Mouse (Mus musculus): ENCODE results near the gene S1pr2.
"Not testable (repeated sequence)": the region's sequence is repeated elsewhere in the genome, so short reads cannot be mapped to it uniquely, and the experiment has no call there.

S1pr2 gene

DNA sequence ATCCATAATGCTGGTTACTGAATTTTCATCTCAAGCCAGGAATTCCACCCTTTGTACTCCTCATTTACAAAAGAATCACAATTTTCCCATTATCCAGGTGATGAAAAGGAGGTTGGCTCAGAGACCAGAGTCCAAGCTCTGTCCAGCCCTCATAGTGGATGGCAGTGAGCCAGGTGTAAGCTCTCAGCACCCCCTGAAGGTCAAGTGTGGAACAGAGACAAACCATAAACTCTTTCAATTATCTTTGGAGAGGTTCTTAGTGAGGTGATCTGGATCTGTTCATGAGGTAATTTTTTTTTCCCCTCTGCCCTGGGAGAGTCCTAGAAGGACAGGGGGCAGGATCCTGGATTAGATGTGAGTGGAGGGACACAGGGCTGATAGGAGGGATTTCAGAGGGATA lies 24.2 kb upstream of the S1pr2 start:
- DNase-seq, result peak in 1 of 2 experiments; percentile 51

DNA sequence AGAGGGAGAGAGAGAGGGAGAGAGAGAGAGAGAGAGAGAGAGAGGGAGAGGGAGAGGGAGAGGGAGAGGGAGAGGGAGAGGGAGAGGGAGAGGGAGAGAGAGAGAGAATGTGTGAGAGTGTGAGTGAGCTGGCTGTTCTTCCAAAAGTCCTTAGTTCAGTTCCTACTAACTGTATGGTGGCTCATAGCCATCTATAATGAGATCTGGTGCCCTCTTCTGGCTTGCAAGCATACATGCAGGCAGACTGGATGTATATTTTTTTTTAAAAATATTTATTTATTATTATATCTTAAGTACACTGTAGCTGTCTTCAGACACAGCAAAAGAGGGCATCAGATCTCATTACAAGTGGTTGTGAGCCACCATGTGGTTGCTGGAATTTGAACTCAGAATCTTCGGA lies 21.8 kb upstream of the S1pr2 start:
- DNase-seq, result not testable (repeated sequence)

DNA sequence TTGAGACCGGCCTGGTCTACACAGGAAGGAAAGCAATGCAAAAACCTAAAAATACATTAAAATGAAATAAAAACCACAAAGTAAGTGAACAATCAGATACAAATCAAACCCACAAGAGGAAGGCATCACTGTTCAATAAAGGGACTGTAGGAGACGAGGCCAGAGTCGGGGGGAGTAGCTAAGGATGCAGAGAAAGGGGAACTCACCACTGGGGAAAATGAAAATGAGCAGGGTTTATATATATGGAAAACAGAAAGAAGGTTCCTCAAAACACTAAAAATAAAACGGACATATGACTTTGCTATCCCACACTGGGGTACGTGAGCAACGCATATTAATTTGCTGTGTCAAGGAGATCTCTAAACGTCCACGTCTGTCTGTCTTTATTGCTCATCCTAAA lies 20.5 kb upstream of the S1pr2 start:
- DNase-seq, result no peak

DNA sequence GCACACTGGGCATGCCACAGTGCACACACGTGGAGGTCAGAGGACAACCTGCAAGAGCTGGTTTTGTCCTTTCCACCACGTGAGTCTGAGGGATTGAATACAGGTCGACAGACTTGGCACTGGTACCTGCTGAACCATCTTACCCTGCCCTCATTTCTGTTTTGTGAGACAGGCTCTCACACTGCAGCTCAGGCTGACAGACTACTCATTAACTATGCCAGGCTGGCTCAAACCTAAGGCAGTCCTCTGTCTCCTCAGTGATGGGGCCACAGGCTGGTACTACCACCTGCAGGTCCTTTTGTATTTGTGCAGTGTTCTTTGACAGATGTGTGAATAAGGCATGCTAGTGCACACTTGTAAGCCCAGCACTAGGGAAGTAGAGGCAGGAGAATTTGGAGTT lies 18.5 kb upstream of the S1pr2 start:
- DNase-seq, result no peak

DNA sequence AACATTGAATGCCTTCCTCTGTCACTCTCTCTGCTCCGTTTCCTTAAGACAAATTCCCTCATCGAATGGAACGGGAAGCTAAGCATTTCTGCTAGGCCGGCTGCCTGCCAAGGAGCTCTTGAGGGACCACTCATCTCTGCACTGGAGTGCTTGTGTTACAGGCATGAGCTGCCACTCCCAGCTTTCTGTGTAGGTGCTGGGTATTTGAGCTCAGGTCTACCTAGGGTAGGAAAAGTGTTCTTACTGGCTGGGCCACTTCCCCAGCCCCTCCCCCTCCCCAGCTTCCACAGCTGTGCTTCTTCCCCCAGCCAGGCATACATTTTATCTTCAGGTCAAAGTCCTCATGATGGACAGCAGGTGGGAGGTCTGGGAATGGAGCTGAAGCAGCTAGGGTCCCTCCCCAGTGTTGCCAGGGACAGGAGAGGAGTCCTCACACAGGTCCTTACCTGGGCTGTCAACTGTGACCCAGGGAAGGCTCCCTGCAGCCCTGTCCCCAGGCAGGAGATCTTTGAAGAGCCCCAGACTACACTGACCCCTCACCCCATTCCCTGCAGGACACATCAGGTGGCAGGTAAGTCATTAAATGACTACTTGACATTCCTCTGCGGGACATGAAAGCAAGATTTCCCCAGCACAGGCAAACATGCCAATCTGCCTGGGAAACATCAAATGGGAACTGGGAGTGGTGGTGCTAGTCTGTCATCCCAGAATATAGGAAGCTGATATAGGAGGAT lies 16.8 kb upstream of the S1pr2 start:
- peak; percentile 85 to 93 for DNase-seq

DNA sequence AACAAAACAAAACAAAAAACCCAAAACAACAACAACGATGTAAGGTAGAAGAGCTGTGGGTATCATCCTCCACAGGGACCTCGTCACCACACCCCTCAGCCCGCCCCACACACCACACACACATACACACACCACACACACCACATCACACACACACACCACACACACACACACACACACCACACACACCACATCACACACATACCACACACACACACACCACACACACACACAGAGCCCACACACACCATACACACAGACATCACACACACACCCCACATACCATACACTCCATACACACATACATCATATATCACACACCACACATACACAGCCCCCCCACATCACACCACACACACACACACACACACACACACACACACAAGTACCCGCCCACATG lies 15.0 kb upstream of the S1pr2 start:
- DNase-seq, result no peak

DNA sequence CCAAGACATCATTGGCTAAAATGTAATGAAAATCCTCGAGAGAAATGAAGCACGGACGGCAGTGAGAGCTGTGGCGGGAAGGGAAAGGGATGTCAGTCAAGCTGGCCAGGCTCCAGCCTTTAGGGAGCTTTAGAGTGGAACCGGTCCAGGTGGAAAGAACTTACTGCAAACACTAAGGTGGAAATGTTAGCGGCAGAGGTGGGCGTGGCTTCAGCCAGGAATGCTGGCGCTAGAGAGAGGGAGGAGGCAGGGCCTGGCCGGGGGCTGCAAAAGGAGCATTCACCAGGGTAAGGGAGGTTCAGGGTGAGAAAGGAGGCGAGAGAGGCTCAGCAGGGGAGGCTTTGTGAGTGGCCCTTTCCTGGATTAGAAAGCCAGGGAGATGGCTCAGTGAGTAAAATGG lies 14.3 kb upstream of the S1pr2 start:
- peak; percentile 74 to 86 for DNase-seq

DNA sequence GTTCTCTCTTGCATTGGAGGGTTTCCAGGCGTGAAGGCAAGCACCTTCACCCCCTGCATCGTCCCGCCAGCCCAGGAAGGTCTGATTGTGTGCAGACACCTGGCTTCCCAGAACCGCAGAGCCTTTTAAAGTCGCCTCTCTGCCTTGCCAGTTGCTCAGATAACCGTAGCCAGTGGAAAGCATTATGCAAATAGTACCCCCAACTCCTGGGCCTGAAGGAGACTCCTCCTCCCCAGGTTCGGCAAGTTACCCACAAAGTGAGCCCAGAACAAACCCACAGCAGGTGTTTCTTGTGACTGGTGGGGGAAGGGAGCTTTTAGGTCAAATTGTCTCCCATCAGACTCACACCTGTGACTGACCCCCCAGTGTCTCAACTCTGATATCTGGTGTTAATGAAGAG lies 11.4 kb upstream of the S1pr2 start:
- DNase-seq, result no peak

DNA sequence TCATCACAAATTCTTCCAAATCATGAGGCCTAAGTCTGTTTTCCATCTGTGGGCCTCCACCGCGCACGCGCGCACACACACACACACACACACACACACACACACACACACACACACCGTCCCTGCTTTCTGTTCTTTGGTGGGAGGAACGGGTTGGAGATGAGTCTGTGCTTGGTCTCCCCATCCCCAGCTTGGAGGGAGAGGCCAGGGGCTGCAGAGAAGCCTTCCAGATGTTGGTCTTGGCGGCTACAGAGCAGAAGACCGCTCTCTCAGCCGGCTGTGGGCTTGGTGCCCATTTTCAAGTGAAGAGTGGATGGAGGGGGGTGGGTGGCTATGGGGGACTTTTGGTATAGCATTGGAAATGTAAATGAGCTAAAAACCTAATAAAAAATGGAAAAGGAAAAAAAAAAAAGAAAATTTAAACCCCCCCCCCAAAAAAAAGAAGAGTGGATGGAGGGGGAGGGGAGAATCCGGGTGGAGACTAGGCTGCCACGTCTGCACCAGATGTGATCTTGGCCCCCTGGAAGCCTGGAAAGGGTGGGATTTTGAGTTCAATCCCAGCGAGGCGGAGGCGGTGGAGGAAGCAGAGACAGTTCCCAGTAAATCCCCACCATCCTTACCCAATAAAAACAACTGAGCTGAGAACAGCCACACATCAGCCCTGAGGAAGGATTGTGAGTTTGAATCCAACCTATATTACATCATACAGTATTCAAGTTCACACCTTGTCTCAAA lies 10.5 kb upstream of the S1pr2 start:
- peak; percentile 56 to 88 for DNase-seq

DNA sequence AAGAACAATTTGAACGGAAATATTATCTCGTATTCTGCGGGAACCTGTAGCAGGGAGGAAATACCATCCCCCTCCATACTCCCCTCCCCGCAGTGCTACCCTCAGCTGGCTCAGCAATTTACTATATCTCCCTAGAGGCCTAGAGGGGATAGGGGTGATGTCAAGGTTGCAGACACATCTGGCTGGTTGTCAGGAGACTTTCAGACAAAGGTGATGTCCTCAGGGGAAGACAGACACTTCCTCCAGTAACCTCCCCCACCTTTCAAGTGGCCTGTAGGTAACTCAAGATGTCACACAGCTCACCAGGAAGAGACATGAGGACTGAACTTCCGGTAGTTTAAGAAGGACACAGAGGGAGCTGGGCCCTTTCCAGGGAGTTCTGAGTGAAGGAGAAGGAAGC lies 6.6 kb upstream of the S1pr2 start:
- DNase-seq, result no peak

DNA sequence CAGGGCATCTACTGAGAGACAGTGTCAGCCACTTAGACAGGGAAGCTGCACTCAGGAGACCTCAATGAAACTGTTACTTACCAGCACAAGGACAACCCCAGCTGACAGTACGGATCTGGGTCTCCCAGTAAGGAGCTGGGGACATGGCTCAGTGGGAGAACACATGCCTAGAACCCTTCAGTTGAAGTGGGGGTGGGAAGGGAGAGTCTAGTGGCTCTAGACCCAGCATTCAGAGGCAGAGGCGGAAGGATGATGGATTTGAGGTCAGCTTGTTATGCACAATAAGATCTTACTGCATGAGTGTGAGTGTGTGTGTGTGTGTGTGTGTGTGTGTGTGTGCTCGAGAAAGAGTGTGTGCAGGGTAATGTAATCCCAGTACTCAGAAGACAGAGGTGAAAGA lies 5.6 kb upstream of the S1pr2 start:
- DNase-seq, result no peak

DNA sequence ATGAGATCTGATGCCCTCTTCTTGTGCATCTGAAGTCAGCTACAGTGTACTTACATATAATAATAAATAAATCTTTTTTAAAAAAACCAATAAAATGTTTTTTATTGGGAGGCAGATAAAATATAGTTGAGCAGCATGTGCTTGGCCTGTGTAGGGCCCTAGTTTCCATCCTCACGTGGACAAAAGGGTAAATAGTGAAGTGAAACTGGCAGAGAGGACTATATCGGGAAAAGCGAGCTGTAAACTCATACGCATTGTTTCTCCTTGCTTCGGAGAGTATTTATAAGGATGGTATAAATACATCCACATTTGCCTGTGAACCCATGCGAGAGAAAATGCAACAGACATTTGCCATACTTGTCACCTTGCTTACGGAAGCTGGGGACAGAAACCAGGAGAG lies 3.2 kb upstream of the S1pr2 start:
- DNase-seq, result no peak

DNA sequence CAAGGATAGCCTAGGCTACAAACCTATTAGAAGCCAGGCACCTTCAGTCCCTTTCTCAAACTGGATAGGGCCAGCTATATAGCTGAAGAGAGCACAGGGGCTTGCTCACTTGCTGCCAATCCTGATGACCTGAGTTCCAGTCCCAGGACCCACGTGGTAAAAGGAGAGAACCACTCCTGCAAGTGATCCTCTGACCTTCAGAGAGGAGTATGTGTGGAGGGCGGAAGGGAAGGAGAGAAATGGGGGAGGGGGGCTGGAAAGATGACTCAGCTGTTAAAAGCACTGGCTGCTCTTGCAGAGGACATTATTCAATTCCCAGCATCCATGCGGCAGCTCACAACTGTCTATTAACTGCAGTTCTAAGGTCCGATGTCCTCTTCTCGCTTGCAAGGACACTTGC lies 2.6 kb upstream of the S1pr2 start:
- no peak for DNase-seq

DNA sequence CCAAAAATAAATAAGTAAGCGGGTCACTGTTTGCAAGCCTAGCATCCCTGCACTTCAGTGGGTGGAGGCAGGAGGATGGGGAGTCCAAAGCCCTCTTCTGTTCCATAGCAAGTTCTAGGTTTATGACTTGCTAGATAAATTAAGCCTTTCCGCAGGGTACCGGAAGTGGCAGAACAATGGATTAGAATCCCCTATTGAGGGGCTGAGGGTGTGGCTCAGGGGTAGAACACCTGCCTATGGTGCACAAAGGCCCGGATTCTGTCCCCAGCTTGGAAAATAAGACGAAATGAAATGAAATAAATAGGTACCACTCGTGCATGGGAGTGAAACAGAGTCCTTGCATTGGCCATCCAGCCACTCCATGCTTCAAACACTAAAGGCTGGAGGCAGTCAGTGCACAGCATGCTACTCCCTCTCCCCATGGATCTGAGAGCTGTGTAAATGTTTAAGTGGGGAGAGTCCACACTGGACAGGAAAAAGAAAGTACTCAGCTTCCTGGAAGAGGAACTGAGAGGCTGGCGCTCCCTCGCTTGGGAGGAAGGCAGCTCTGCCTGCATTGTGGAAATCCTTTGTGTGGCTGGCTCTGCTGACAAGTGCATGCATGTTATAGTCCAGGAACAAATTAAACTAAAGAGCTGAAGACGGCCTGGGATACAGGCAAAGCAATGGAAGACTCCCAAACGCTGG lies 2.0 kb upstream of the S1pr2 start:
- DNase-seq, result peak; percentile 45 to 50

DNA sequence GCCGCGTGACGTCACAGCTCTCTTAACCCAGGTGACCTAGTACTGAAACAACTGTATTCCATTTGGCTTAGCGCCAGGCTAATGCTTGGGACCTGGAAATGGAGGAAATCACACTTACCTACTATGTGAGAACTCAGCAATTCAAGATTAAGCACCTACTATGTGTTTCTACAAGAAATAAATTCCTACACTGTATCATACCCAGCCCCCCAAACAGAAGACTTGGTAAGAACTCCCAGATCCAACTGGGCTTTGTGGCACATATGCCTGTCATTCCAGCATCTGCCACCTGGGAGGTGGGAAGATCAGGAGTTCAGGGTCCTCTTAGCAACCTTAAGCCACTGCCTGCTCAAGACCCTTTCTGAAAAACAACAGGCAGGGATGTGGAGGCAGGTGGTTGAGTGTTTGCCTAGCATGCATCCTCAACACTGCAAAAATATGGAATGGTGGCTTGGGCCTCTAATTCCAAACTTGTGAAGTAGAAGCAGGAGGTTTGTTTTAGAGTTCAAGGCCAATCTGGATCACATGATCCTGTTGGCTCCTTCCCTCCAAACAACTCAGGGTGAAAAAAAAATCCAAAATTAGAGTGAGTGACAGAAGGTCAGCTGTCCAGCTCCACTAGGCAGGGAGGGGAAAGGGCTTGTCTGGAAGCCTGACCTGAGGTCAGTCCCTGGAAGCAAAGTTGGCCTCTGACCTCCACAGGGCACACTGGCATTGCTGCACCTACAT lies 544 bp upstream of the S1pr2 start:
- no peak for DNase-seq

DNA sequence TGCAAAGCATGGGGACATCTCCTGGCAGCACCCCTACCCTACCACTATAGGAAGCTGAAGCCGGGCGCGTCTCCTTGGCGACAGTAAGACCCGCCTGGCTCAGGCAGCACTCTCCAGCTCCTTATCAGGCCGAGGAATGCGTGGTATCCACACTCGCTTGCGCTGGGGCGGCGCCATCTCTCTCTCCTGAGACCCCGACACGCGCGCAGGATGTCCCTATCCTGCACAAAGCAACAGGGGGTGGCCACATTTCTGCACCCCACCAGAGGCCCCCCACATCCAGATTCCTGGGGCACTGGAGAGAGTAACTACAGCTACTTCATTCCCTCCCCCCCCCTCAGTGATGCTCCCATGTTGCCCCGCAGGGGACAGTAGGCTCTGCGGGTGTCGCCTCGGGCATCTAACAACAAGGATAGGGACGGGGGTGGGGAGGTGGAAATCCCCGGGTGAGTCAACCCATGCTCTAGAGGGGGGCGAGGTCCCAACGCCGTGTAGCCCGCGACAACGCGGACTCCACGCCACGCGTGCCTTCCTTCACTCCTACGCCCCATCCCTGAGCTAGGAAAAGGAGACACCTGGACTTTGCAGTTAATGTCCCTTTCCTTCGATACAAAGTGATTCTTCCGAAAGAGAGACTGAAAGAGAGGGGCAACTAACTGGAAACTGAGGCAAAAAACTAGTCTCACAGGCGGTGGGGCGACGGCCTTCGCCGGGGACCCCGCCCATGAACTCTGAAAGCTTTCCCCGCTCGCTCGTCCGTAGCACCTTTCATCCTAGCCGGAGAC lies 958 bp downstream of the S1pr2 start:
- peak; percentile 76 to 88 for DNase-seq

DNA sequence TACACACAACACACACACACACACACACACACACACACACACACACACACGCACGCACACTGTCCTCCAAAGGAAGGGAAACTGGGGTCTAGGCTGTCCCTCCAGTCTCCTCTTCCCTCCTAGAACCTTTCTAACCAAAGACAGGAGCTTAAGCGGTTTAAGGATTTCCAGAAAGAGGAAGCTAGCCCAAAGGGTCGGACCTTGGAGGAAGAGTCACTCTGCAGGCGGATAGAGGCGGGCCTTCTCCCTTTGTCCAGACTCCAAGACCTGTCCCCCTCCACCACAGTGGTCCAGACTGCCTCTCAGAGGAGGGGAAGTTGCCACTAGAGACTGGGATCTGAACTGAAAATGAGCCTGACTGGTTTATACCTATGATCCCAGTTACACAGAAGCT lies 2.9 kb downstream of the S1pr2 start:
- peak; percentile 37 to 50 for DNase-seq

DNA sequence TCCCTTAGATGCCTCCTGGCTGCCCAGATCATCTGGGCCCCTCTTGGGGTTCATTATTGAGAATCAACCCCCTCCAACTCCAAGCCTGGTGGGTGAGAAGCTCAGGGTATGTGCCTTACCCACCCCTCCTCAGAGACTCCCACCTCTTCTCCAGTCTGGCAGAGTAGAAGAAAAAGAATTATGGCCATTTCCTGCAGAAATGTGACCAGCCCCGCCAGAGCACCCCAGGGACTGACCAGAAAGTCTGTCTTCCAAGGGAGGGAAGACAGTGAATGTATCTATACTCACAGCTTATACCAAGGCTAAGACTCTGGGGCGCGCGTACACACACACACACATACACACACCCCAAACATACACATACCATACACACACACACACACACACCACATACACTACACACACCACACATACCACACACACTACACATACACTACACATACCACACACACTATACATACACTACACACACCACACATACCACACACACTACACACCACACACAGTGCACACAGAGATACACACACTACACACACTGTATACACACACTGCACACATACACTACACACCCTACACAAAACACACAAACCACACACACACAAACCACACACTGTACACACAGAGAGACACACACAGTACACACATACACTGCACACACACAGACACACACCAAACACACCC lies 3.4 kb downstream of the S1pr2 start:
- DNase-seq, result no peak

DNA sequence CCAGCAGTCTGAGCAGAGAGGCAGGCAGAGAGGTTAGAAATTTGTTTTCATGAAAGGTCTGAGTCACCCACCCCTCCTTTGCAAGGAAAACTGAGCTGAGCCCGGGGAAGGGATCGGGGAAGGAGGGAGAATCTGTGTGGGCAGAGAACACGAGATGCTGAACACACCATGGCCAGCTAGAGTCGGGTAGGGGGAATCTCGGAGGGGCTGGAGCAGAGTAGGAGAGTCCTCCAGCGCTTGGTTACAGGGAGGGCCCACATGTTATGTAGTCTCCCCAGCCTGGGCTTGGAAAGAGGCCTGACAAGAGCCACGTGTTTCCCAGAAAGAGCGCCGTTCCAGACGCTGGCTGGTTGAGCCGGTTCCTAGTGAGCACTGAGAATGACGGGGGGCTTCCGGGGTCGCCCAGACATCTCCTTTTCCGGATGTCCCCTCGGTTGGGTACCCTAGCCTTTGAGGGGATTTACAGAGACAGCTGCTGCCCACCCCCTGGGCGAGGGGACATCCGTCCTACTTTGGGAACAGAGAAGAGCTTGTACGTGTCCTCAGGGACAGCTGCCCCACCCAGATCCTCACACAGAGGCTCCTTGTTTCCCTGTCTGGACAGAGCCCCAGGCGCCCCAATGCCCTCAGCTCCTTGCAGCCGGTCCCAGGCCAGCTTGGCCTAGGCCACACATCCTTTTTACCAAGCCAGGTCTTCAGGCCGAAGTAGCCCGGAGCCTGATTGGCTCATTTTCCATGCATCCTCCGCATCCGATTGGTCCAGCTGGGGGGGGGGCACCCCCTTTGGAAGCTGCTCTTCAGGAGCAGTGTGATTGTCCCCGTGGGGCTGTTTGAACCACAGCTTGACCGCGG lies 4.2 kb downstream of the S1pr2 start:
- DNase-seq, result peak; percentile 49 to 68

DNA sequence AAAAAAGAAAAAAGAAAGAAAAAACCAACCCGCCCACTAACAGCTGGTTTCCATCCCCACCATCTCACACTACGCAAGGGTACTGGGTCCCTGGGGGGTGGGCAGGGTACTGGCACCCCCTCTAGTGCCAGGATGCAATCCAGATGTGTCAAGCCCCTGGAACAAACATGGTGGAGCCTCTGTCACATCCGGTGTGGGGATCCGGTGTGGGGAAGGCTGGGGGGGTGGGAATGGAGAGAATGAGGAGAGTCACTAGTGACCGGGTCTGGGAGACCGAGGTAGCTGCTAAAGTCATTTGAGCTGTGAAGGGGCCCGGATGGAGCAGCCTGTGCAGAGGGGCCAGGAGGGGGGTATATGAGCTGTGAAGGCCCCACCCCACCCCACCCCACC lies 4.8 kb downstream of the S1pr2 start:
- peak; percentile 63 to 87 for DNase-seq

DNA sequence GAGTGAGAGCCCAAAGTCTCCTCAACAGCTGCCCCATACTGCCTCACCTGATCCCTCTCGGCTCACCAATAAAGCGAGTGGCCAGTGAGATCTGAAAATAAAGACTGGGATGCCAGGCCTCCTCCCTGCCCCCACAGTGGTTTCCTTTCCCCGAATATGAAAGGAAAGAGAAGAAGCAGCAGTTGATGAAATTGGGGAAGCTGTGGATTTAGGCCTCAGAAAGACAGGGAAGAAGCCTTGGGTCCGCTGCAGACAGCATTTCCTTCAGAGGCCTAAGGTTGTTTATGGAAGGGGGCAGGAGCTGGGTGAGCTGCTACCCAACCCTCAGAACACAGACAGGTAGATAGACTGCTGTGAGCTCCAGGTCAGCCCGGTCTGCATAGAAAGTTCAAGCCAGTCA lies 9.8 kb downstream of the S1pr2 start:
- DNase-seq, result no peak
